Mouse (Mus musculus) spleen, adult 18-20 months (tissue): ENCODE measurements around the gene Rab3il1.

ENCODE experiments used
- DNase-seq, 2 experiments: peaks; one replicate each; pipeline ENCODE4 v3.0.0; 2022; ENCODE audit warnings: mixed read lengths in 2 of 2

The Rab3il1 gene

GRCm38 (mm10) chr19:10061624-10062023 is 60.2 kb downstream of the Rab3il1 start:
- no peak for DNase-seq

- no peak for DNase-seq
Observed at GRCm38 (mm10) chr19:10062292-10062691, 60.8 kb downstream of the Rab3il1 start.

DNA sequence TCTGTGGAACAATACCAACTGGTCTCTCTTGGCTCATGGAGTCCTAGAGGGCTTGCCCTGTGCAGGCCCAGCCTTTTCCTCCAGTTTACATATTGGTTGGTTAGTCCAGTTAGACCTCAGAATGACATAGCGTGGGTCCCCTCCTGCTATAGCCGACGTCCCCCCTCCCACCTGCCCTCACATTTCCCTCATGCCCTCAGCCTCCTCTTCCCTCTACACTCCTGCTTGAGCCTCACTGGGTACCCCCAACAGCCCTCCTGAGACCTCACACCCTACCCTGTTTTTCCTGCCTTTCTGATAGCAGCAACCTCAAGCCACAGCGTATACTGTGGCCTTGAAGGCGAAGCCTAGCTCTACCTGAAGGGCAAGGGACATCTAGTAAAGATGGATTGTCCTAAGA is 61.4 kb downstream of the Rab3il1 start:
- no peak for DNase-seq

DNA sequence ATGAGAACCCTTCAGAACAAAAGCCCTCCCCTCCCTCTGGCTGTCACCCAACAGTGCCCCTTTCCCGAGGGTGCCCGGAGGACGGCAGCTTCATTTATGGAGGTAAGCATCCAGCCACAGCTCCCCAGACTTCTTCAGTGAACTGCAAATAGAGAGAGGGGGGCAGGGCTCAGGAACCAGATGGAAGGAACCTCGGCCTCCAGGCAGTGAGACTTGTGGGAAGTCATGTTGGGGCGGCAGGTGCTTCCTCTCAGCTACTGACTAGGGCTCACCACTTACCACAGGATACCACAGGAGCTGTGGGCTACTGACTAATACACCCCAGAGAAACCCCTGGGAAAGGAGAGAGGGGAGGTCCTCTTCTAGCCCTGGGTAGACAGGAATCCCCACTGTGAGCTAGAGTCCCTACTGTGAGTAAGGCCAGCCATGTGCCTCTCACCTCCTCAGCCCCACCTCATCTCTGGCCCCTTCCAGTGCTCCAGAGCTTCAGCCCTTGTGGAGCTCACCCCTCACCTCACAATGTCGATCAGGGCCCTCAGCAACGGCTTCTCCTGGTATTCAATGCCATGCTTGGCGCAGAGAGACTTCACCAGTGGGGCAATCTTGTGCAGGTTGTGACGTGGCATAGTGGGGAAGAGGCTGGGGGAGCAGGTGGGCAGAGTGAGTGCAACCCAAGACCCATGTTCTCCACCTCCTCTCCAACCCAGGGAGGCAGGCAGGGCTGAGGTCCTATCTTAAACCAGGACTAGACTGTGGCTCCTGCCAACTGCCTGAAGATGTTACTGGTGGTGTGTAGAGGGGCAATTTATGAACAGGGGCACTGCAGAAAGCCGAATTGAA is 62.9 kb downstream of the Rab3il1 start:
- DNase-seq, result peak in 1 of 2 experiments; percentile 30

DNA sequence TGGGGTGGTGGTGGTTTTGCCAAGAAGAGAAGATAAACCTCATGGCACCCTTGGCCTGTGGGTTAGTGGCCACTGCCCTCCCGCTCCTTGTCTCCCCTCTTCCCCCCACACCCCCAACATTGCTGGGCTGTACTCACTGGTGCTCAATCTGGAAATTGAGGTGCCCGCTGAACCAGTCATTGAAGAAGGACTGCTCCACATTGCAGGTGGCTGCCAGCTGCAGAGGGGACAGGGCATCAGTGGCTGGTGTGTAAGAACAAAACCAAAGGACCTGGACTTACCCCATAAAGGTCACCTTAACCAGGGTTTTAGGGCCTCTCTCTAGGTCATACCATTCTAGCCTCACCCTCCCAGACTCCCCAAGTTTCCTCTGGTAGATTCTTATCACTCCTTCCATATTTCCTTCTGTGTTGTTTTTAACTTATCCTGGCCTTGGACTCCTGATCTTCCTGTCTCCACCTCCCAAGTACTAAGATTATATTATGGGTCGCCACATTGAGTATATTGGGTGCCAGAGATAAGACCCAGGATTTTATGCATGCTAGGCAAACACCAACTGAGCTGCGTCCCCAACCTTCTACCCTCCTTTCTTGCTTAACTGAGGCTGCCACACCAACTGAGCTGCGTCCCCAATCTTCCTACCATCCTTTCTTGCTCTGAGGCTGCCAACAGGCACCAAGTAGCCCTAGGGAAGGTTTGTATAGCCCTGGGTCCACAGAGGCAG is 64.2 kb downstream of the Rab3il1 start:
- no peak for DNase-seq

- no peak for DNase-seq
Observed at GRCm38 (mm10) chr19:10066189-10066500, 64.7 kb downstream of the Rab3il1 start.

DNA sequence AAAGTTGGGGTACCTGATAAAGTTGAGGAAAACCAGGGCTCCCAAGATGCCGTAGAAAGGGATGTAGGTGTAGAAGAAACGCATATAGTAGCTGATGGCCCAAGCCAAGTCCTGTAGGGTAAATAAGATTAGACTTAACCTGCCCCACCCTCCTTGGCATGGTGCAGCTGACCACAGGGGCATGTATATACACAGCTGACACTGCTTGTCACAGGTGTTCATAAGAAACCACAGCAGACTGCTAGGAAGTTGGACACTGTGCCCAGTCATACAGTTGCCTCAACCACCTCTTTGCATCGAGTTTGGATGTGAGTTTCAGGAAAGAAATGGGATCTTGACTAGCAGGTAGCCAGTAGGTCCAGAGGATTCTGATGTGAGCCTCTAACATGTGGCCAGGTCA is 65.0 kb downstream of the Rab3il1 start:
- no peak for DNase-seq

DNA sequence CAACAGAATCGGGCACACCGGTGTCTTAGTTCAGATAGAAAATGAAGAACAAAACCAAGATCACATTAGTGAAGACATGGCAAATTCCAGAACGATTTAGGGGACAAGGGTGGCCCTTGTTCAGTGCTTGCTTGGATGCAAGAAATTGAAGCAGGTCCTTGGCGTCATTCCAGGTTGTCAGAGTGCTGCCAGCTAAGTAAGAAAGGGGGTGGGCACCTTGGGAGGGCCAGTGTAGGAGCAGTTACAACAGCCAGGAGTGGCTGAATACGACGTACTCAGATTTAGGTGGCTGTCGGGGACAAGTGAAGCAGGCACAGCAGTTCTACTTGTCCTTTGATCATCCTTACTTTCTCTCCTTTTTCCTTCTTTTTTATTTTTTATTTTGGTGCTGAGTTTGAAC is 66.2 kb downstream of the Rab3il1 start:
- DNase-seq, result no peak

DNA sequence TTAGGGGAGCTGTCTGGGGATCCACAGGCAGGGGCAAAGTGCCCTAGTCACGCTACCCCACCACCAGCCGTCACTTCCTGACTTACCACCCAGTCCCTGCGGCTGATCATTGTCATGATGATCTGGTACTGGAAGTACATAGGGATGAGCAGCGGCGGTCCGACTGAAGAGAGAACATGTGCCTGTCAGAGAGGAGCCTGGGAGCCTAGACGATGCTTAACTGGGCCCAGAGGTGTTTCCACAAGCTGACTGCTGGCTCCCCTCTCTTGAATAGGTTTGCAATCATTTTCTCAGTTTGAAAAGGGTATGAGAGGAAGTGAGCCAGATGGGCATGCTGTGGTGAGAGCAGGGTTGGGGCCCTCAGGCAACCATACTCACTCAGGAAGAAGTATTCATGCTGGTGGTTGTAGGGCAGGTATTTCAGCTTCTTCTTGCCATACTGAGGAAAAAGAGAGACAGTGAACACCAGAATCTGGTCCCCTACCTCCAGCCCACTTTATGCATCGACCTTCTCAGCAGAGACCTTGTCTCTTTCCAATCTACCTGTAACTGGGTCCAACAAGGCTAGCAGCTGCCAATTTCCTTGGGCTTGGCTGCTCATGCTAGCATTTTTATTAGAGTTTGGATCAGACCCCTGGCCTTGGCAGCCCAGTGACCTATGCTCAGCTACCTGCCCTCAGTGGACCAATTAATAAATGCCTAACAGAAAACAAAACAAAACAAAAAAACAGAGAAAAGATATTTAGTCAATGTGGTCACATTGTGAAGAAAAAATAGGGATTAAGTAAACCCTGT is 68.9 kb downstream of the Rab3il1 start:
- no peak for DNase-seq

GRCm38 (mm10) chr19:10071166-10071565 is 69.7 kb downstream of the Rab3il1 start:
- DNase-seq, result no peak

GRCm38 (mm10) chr19:10071892-10072291 is 70.4 kb downstream of the Rab3il1 start:
- no peak for DNase-seq

DNA sequence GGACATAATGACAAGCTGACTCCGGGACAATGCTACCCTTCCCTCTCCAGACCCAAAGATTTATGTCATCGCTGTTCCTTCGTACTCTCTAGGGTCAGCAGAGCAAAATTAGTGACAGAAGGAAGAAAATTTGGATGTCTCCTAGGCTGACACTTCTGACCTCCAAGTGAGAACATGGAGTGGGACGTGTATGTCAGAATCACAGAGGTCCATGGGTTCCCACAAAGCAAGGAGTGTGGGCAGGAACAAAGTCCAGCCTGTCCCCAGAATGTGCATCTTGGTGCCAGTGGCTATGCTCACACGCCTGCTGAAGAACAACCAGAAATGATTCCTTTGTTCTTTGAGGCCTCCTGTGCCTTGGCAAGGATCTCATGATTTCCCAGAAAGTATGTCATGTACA is 71.7 kb downstream of the Rab3il1 start:
- DNase-seq, result no peak

DNA sequence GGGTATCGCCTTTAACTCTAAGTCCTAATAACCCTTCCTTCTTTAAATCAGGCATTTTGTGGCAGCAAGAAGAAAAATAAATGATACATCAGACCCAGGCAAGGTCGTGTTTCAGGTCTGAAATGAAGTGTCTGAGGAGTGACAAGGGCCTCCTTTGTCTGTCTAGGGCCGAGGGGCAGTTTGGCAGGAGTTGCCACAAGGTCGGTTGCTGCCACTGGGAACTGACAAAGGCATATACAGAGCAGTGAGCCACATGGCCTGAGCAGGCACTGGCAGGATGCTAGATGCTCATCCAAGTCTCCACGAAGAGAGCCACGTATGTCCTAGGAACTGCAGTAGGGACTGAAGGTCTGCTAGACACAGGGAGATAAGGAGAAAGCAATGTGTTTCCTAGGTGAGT is 76.9 kb downstream of the Rab3il1 start:
- no peak for DNase-seq

GRCm38 (mm10) chr19:10080384-10080783 is 78.9 kb downstream of the Rab3il1 start:
- DNase-seq, result no peak

DNA sequence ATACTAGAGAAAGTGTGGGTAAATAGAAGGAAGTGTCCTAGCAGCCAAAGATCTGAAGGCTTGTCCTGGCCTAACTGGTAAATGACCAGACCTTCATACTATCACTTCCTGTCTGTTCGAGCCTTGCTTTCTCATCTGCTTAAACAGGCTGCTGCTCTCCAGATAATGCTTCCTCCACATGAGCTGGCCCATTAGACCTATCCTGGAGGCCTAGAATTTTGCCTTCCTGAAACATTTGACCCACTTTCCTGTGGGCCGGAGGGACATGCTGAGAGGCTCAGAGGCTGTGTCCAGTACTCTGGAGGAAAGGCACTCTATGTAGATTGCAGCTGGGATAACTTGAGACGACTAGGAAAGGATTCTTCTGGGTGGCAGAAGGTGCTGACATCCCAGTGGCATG is 80.6 kb downstream of the Rab3il1 start:
- DNase-seq, result no peak

- DNase-seq, result no peak
Observed at GRCm38 (mm10) chr19:10085454-10085853, 84.0 kb downstream of the Rab3il1 start.

DNA sequence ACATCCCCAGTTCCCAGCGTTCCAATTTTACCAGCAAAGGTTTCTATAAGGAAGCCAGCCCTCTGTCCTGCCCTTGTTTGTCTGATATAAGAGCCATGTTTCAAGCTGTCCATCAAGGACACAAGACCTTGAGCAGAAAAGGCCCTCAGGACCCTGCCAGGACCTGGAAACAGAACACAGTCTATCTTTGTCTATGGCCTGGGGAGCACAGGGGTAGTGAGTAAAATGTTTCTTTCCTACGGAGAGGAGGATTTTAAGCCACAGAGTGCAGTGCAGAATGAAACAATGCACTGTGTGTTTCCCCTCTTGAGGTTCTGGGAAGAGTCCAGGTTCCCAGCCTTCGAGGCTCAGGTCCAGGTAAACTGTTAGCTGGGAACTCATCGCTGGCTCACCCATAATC is 85.5 kb downstream of the Rab3il1 start:
- DNase-seq, result no peak
